Mouse (Mus musculus) thymus, postnatal 0 days (tissue): ENCODE data around the gene Olfr1260. TPM values are rescaled to one million over a fixed set of nuclear protein-coding genes. Genes with fewer than 3 reads are reported as not detected.

Experiments
- DNase-seq: peaks from one replicate; pipeline ENCODE4 v3.0.0-alpha.2; 2015; ENCODE audit warnings: low spot score
- polyA plus RNA-seq: library from polyadenylated mRNA; unstranded; fragments of >200 nt; fragmentation: Nextera tagmentation; extraction: Ambion mirVana; gene quantifications from 2 replicates; pipeline ENCODE4 v1.2.1, GENCODE M21; 2015

The Olfr1260 gene
- polyA plus RNA-seq, result not detected in 2 replicates

DNA sequence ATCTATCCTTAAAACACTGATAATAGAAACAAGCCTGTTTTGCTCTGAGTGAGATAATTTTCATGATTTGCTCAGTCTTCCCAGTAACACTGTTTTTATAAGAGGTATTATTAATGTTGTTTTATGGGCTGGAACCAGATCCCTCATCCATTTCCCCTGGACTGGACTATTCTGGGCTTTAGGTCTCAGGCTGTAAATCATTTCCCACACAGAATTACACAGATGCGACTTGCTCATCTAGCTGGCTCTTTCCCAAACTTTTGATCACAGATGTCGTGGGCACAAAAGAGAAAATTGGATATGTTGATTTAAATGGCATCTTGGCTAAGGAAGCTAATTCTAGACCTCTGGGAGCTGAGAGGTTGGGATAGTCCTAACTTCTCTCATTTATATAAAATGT lies at the start of gene Olfr1260:
Gene Olfr1260, plus strand, starts transcription at position 157 of the 400 bp plus-strand sequence.
- no peak for DNase-seq

DNA sequence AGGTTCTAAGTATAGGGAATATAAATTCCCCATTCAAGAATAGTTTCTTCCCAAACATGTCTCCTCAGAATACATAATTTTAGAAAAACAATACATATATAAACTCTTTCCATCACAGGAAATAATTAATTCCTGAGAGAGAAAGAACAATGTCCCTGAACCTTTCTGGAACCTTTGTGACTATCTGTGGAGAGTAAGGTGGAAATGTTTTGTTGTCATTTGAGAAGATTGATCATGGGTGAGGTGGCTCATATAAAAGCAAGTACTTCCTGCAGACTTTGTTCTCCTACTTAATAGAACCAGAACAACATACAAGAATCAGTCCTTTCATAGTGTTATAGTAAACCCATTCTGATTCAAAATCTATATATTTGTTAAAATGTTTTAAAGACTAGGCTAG lies 47.1 kb upstream of the Olfr1260 start, which contains the start of gene Olfr1258:
Gene Olfr1258, plus strand, starts transcription at position 301 of the 400 bp plus-strand sequence.
- DNase-seq, result no peak

- DNase-seq, result no peak
Observed at GRCm38 (mm10) chr2:89948564-89948963, 25.6 kb upstream of the Olfr1260 start, which contains the start of gene Olfr1259. Gene Olfr1259, minus strand, starts transcription at chr2:89948664.

- DNase-seq, result no peak
Observed at GRCm38 (mm10) chr2:89977709-89978108, 3.6 kb downstream of the Olfr1260 start.

DNA sequence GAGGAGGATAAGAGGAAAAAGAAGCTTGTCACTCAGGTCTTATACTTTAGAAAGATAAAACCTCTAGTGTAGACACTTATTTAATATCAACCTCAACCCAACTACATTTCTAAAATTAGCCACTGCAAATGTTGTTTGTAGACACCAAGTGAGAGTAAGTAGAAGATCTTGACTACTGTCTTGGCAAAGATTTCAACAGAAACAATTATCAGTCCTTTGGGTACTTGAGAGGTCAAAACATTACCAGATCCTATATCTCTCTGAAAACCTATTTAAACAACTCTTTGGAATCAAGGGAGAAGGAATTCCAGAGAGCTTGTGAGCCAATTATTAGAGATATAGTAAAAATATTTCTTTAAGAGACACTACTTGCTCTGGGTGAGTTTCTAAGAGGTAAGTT lies 16.8 kb downstream of the Olfr1260 start, which contains the start of gene Olfr1261:
Gene Olfr1261, plus strand, starts transcription at position 301 of the 400 bp plus-strand sequence.
- DNase-seq, result no peak

GRCm38 (mm10) chr2:89999845-90000244 lies 25.7 kb downstream of the Olfr1260 start, which contains the start of gene Olfr1262:
Gene Olfr1262, plus strand, starts transcription at chr2:90000145.
- no peak for DNase-seq

- DNase-seq, result no peak
Observed at GRCm38 (mm10) chr2:90011831-90012230, 37.7 kb downstream of the Olfr1260 start, which contains the start of gene Olfr1263. Gene Olfr1263, plus strand, starts transcription at chr2:90012131.

DNA sequence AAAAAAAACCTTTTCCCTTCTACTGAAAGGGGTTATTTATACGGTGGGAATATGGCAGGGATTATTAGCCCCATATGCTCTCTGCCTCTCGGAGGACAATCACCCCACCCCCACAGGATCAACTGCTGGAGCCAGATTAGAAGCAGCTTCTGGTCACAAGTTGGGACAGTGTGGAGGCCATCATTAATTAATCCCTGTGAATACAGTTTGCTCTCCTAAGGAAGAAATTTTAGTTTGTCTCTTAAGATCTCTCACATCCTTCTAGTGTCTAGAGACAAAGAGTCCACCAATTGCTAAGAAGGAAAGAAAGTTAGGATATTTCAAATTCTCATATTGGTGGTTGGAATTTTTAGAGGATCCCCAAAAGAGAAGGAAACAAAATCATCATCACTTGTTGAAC lies 51.3 kb downstream of the Olfr1260 start, which contains the start of gene Olfr1264:
Gene Olfr1264, minus strand, starts transcription at position 101 of the 400 bp plus-strand sequence.
- no peak for DNase-seq

Other genes starting within 250 kb of the Olfr1260 start
- gene Olfr1252, start 249.3 kb upstream of the Olfr1260 start, polyA plus RNA-seq, result not detected in 2 replicates
- not detected in 2 replicates for gene Olfr1253, start 217.2 kb upstream of the Olfr1260 start, polyA plus RNA-seq
- gene Olfr1254, start 180.7 kb upstream of the Olfr1260 start, polyA plus RNA-seq, result not detected in 2 replicates
- gene Olfr1255, start 162.3 kb upstream of the Olfr1260 start, polyA plus RNA-seq, result not detected in 2 replicates
- not detected in 2 replicates for gene Olfr1256, start 132.8 kb upstream of the Olfr1260 start, polyA plus RNA-seq
- gene Olfr48, start 126.1 kb upstream of the Olfr1260 start, polyA plus RNA-seq, result not detected in 2 replicates
- not detected in 2 replicates for gene Olfr1257, start 95.9 kb upstream of the Olfr1260 start, polyA plus RNA-seq
- not detected in 2 replicates for gene Olfr1258, start 47.0 kb upstream of the Olfr1260 start, polyA plus RNA-seq
- gene Olfr1259, start 25.7 kb upstream of the Olfr1260 start, polyA plus RNA-seq, result not detected in 2 replicates
- gene Olfr1261, start 16.9 kb downstream of the Olfr1260 start, polyA plus RNA-seq, result not detected in 2 replicates
- gene Olfr1262, start 25.8 kb downstream of the Olfr1260 start, polyA plus RNA-seq, result not detected in 2 replicates
- not detected in 2 replicates for gene Olfr1263, start 37.8 kb downstream of the Olfr1260 start, polyA plus RNA-seq
- not detected in 2 replicates for gene Olfr1264, start 51.2 kb downstream of the Olfr1260 start, polyA plus RNA-seq
- not detected in 2 replicates for gene Olfr1265, start 61.0 kb downstream of the Olfr1260 start, polyA plus RNA-seq
- not detected in 2 replicates for gene Olfr140, start 89.3 kb downstream of the Olfr1260 start, polyA plus RNA-seq
- gene Olfr1269, start 147.1 kb downstream of the Olfr1260 start, polyA plus RNA-seq, result not detected in 2 replicates
- not detected in 2 replicates for gene Olfr32, start 168.0 kb downstream of the Olfr1260 start, polyA plus RNA-seq
- gene Olfr1270, start 178.8 kb downstream of the Olfr1260 start, polyA plus RNA-seq, result not detected in 2 replicates